Mouse (Mus musculus) left cerebral cortex, adult 9 months (tissue): ENCODE results near the gene Tmem204.

Source experiments
- DNase-seq, 2 experiments: peaks; one replicate each; pipeline ENCODE4 v3.0.0; 2022; ENCODE audit warnings: low spot score in 2 of 2

Gene Tmem204

GRCm38 (mm10) chr17:25014841-25015570, 68.4 kb downstream of the Tmem204 start:
- DNase-seq, result peak in 1 of 2 experiments; percentile 38

- no peak for DNase-seq
These were observed 69.5 kb downstream of the Tmem204 start for GRCm38 (mm10) chr17:25013606-25014501.
